Mouse (Mus musculus) neutrophil, adult 65 days (primary cell): ENCODE data around the gene Adal. TPM values are rescaled to one million over a fixed set of nuclear protein-coding genes. Genes with fewer than 3 reads are reported as not detected.

Source experiments
- total RNA-seq: library from RNA; stranded (reverse); gene quantifications from 2 replicates; pipeline ENCODE4 v1.2.4, GENCODE M21; 2023

The Adal gene
- 2.3 and 2.4 TPM in 2 replicates for total RNA-seq

GRCm38 (mm10) chr2:121140018-121140882 lies at the start of gene Adal, which contains the start of gene Lcmt2:
Adal (plus strand) TSS chr2:121140428.
Lcmt2 (minus strand) TSS chr2:121140653.

DNA sequence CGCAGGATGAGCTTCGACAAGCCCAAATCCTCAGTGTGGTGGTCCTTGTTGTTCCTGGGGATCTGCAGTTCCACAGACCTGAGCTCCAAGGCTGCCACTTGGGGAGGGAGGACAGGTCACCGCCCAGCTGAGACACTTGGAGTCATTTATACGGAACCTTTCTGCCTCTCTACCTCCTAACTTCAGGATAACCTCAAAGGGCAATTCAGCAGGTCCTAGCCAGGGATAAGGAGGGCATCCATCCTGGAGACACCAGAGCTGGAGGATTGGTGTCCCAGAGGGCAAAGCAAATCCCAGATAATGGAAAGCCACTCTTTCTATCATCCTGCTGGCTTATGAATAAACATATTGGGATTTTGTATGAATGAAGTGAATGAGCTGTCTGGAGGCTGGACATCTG lies 30.5 kb upstream of the Adal start, which contains the start of gene Tgm7:
Tgm7 (minus strand) TSS at position 101 of the 400 bp plus-strand sequence.

GRCm38 (mm10) chr2:121170481-121170971 lies 30.3 kb downstream of the Adal start, which contains the start of gene Tubgcp4:
Tubgcp4 (plus strand) TSS chr2:121170654.

DNA sequence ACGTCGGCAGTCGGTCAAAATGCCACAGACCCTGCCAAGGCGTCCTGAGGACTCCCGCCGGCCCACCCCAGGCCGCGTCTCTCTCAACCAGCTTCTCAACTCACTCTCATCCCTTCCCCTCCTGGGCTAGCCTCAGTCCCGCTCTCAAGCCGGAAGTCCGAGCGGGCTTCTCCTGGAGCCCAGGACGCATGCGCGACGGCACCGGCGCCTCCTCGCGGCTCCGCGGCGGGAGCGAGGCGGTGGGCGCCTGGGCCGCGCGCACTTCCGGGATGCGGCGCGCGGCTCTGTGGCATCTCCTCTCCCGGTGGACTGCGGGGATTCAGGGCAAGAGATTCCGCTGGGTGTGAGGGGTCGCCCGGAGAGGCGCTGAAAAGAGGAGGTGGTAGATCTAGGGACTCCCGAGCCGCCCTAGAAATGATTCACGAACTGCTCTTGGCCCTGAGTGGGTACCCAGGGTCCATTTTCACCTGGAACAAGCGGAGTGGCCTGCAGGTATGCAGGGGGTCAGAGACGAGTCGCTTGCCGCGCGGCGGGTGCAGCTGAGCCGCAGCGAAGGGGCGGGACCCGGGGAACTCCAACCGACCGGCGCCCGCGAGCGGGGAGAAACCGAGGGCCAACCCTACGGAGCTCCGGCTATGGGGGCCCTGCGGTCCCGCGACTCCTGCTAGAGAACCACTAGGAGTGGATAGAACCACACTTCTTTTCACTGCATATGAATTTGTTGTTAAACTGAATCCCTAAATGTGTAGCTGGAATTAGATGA lies 30.9 kb downstream of the Adal start, which contains the start of gene Zscan29:
Zscan29 (minus strand) TSS at position 146 of the 763 bp plus-strand sequence.

Other genes starting within 250 kb of the Adal start
- 26.6 and 38.8 TPM in 2 replicates for gene Ubr1, start 169.7 kb upstream of the Adal start, total RNA-seq
- gene Tmem62, start 163.4 kb upstream of the Adal start, total RNA-seq, result 8.8 and 10.1 TPM in 2 replicates
- gene Ccndbp1, start 132.0 kb upstream of the Adal start, total RNA-seq, result 70.8 and 83.1 TPM in 2 replicates
- gene Epb42, start 103.4 kb upstream of the Adal start, total RNA-seq, result 0.28 and 1.7 TPM in 2 replicates
- gene Tgm5, start 54.6 kb upstream of the Adal start, total RNA-seq, result not detected in 2 replicates
- not detected in 2 replicates for gene Tgm7, start 30.6 kb upstream of the Adal start, total RNA-seq
- gene Lcmt2, start 225 bp downstream of the Adal start, total RNA-seq, result 4.1 and 7.0 TPM in 2 replicates
- gene Tubgcp4, start 30.2 kb downstream of the Adal start, total RNA-seq, result 29.3 and 37.9 TPM in 2 replicates
- gene Zscan29, start 30.7 kb downstream of the Adal start, total RNA-seq, result 43.5 and 43.8 TPM in 2 replicates
- 31.7 and 41.2 TPM in 2 replicates for gene Trp53bp1, start 131.0 kb downstream of the Adal start, total RNA-seq
- 0.06 and 0.11 TPM in 2 replicates for gene Map1a, start 149.2 kb downstream of the Adal start, total RNA-seq
- 12.3 and 12.7 TPM in 2 replicates for gene Ppip5k1, start 215.0 kb downstream of the Adal start, total RNA-seq
- not detected in 2 replicates for gene Ckmt1, start 217.3 kb downstream of the Adal start, total RNA-seq
- gene Strc, start 246.7 kb downstream of the Adal start, total RNA-seq, result 0.13 and 0.23 TPM in 2 replicates